Mouse (Mus musculus) embryo, embryonic 10.5 days (tissue): ENCODE measurements around the gene Chst1.

Experiments used
- DNase-seq: peaks from one replicate; pipeline ENCODE4 v3.0.0-alpha.2; 2015; ENCODE audit warnings: low spot score

Gene Chst1

DNA sequence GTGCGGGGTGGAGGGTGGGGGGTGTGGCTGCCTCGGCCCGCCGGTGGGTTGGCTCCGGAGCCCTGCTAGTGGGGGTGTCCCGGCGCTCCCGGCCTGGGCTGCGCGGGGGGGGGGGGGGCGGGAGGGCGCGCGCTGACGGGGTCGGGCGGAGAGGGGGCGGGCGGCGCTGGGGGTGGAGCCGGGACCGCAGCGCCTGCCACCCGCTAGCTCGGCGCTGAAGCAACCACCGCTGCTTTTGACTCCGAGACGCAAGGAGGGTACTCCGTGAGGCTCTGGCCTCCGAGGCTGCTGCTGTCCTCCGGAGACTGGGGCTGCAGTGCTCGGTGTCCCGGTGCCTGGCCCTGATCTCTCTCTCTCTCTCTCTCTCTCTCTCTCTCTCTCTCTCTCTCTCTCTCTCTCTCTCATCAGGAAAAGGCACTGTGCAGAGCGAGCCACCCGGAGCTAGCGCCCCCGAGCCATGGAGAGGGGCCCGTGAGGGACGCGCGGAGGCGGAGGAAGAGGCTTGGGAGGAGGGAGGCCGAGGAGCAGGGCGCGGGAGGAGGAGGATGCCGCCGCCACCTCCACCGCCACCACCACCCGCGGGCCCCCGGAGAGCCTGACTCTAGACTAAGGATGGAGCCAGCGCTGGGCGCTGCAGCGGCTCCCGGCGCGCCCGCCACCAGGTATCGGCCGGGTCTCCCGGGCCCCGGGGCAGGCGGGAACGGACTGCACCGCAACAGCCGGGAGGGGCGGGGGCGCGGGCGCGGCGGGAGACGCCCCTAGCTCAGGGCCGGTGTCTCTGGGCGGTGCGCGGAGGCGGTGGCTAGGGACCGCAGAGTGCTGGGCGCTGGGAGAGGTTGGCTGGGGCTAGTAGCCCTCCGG, at the start of gene Chst1:
Gene Chst1 (plus strand): TSS at position 221 of the 861 bp plus-strand sequence.
- DNase-seq = peak; percentile 64

DNA sequence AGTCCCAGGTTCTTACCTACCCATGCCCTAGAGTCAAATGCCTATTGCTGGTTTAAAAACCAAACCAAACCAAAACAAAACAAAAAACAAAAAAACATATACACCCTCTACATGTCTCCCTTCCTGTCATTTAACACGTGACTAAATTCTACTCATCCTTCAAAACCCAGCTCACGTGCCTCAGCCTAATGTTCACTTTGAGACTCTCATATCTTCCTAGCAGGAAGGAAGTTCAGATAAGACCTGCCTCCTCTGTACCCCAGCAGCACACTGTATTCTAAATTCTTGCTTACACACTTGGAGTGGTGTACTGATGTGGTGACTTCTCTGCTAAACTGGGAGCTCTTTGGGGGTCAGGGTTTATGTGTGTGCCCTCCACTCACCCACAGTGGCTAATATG, 49.5 kb upstream of the Chst1 start:
- no peak for DNase-seq

DNA sequence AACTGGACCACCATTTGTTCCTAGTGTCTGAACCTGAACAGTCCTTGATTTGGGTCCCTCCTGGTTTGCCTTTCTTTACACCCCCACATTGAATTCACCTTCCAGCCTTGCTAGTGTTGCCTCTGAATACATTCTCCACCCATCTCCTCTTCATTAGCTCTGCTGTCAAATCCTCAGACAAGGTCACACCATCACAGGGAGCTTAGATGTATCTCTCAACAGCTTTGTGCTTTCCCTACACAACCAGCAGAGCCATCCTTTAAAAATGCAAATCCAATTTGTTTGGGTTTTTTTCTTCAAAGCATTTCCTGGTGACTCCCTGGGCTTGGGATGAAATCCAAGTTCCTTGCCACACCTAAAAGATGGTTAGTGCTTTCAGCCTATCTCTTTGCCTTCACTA, 45.0 kb upstream of the Chst1 start:
- DNase-seq = no peak

DNA sequence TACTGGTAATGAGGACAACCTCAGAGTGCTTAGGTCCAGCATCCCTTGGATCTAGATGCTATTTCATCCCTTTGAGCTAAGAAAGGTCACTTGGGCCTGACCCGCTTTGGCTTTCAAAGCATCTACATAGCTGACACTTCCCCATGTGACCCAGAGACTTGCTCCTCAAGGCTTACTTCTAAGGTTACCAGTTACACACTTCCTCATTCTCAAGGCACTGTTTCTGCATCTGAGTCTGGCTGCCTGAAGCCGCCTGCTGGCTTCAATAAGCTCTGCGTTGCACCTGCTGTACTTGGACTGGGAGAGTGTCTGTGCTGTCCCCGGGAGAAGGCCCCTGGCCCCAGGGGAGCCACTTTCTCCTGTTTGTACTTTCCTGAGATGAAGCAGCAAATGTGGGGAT, 36.6 kb upstream of the Chst1 start:
- no peak for DNase-seq

DNA sequence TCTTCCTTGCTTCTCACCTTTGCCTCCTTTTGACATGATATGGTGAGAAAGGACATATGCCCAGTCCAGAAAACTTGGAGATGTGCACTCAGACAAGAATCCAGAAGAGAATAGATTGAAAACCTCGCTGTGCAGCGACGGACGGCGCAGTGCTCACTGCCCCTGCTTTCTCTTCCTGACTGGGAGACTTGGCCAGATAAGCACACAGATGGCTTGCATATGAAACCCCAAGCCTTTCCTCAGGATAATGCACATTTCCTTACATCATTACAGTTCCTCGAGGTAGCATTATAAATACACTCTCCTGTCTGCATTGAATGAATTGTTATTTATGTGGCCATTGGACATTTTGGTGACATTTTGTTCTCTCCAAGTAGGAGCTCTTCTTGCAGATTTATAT, 28.9 kb upstream of the Chst1 start:
- no peak for DNase-seq

DNA sequence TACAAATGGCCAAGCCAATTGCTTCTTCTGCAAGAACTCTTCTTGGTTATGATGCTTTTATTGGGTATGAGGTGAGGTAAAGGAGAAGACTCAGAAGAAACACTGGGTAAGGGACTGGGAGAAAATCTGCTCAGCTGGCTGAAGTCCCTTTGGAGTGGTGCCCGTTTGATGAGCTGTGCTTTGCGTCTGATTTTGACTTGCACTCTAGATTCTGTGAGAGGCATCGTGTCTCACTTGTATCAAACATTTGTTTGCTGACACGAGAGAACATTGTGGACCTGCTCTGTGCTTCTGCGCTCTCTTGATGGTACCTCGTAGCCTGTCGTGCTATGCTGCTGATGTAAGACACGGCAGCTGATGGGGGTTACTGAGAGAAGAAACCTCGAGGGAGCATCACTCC, 21.7 kb upstream of the Chst1 start:
- DNase-seq = no peak

DNA sequence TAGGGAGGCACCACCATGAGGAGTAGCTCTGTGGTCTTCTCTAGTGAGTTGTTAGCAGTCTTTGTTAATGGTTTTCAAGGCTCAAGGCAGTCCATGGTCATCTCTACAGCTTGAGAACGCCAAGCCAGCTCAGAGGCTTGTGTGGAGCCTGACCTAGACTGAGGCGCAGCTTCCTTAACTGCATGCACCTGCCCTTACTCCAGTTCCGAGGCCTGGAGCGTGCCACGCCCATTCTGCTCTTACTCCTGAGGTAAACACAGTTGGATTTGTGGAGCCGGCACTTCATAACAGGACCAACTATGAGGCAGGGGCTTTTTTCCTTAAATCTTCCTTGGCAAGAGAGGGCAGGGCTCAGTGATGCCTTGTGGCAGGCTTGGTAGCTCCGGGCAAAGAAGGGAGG, 18.2 kb upstream of the Chst1 start:
- DNase-seq = no peak

DNA sequence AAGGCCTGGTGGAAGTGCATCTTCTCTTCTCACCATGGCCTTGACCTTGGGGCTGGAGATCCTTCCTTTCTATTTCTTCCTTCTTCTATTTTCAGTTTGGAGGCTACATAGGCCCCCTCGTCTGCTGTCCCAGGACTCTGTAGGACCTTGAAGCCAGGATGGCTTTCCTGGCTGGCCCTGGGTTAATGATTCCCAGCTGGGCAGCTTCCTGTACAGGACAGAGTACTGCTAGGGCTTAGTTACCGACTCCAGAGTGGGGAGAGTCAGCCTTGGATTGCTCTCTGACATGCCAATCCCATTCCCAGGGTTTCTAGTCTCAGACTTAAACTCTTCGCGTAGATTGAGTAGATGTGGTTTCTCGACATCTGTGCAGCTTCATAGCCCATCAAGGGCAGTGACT, 16.9 kb upstream of the Chst1 start:
- DNase-seq = peak; percentile 48

DNA sequence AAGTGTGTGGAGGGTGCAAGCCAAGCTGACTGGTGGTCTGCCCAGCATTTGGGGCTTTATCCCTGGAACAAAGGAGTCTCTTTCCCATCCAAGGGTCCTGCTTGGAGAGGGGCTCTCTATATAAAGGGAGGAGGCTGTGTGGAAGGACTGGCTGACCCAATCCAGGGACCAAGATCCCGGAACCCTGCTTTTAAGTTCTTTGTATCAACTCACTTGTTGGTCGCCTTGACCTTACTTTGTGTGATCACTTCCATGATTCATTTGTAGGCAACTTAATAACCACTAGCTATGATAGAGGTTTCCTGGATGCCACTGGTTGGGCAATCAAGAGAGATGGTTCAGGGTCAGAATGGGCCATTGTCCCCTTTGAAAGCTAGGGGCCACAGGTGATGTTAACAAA, 11.7 kb upstream of the Chst1 start:
- no peak for DNase-seq

DNA sequence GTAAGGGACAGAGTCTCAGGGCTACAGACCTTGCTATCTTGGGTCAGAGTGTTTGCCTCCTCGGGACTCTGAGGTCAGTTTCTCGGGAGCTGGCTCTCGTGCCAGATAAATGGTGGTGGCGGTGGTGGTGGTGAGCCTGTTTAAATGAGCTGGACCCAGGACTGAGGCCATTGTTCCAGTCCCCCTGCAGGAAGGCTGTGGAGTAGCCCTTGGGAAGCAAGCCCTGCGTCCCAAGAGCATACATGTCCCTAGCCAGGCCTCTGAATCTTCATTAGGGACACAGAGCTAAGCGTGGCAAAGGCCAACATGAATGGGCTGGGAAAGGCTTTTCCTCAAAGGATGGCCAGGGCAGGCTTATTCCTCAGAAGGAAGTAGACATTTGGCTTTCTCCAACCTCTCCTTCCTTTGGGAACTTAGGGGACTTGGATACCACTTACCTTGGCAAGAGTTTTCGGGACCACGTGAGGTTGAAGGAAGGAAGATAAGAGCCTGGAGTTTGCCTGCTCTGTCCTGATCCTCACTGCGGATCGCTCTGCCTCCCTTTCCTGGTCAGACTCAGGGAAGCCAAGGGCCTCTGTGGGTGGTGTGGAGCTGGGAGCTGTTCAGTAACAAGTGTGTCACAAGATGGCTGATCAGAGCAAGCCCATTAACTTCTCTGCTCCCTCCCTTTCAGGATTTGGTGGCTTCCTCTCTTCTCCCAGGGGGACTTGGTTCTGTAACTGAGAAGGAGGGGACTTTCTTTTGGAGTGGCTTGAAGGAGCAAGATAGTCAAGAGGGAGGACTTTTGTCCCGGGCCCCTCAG, 4.4 kb upstream of the Chst1 start:
- no peak for DNase-seq

DNA sequence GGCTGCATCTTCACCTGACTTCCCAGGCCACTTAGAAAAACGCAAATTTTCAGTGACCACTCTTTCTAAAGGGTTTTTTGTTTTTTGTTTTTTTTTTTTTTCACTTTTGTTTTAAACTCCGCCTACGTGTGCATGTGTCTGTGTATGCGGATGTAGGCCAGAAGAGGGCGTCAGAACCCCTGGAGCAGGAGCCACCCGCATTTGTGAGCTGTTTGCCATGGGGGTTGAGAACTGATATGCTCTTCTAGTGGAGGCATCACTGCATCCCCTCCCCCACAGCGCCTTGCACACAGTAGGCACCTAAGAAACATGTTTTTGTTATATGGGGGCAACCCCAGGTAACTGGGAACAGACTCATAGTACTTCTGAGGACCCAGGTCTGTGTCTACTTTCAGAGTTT, 2.2 kb upstream of the Chst1 start:
- peak; percentile 65 for DNase-seq

DNA sequence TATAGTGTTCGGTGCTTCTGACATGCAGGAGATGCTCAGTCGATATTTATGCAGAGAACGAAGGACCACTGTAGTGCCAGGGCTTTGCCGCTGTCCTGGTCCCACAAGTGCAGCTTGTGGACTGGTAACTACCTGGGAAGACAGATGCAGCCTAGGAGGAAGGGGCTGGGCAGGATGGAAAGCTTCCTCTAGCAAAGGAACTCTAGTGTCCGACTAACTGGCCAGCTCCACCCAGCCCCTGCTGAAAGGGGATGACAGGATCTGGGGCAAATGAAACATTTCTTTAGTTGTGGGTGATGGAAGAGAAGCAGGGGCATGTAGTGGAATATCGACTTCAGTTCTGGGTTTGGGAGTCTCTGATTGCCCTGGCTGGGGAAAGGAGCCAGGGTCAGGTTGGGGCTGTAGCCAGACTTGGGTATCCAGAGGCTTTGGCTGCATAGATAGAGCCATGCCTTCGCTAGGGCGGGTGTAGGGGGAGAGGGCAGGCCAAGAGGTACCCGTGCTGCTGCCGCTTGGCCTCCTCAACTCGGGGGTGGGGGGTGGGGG, 493 bp upstream of the Chst1 start:
- DNase-seq = peak; percentile 49

DNA sequence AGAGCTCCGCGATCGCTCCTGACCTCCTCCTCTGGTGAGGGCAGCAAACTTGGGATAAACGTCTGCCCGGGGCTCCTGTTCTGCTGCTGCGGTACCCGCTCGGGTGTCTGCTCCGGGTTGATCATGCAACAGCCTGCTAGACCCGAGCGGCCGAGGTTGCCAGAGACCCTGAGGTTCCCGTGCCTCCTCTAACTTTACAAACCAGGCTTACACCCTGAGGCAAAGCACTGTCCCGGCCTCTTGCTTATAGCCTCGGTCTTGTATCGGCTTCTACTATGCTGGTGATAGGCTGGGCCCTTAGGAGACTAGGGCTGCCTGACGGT, 802 bp downstream of the Chst1 start:
- DNase-seq = peak; percentile 48

DNA sequence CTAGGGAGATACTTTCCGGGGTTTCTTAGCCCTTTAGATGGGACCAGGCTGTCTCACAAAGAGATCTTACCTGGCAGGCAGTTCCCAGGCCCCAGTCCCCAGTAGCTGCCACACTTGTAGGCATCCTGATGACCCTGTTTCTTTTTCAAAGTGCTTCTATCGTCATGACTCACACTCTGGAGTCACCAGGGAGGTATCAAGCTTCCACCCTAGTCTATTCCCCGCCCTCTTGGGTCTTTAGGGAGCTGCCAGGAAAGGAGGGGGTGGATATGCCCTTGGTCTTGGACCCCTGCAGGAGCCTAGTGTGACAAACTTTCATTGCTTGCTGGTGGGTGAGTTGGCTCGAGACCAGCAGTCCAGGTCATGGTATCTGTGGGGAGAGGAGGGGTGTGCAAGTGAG, 1.7 kb downstream of the Chst1 start:
- no peak for DNase-seq

DNA sequence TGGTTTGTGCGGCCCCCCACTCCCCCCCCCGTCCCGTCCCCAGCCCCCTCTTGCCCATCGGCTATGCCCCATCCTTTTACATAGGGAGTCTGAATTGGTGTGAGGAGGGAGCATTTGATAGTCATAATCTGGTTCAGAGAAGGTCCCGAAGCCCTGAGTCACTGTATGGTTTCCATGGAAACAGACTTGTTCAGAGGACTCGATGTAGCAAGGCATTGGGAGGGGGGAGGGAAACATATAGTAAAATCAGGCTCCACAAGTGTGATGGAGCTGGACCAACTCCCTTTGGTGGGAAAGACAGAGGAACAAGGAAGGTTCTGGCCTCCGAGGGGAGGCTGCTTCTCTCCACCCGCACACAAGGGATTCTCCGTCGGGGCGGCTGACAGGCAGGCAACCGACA, 2.6 kb downstream of the Chst1 start:
- peak; percentile 57 for DNase-seq

DNA sequence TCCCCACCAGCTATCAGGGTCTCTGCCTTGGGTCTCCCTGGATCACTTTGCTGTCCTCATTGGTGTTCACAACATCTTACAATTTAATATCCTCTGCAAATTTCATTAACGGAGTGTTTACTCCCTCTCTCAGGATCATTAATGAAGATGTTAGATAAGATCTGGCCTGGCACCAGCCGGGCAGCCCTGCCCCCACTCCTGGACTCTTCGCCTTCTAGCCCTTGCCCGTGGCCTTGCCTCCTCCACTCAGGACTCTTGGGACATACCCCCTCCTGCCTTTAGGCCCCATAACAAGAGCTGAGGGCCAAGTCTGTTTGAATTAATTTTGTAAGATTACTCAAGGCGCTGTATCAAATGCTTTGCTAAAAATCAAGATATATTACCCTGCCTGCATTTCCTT, 4.1 kb downstream of the Chst1 start:
- no peak for DNase-seq

DNA sequence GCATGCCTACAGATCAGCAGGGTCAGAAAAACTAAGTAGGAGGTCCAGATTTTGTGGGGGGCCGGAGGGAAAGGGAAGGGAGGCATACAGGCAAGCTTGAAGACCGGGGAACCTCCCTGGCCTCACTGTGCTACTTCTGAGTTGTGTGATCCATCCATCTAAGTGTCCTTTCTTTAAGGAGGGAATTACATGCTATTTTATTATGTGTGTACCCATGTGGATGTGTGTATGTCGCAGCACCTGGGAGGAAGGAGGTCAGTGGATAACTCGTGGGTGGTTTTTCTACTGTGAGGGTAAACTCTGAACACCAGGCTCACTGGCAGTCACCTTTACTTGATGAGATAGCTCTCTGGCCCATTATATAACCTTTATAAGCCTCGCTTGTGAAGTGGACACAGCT, 5.1 kb downstream of the Chst1 start:
- no peak for DNase-seq

DNA sequence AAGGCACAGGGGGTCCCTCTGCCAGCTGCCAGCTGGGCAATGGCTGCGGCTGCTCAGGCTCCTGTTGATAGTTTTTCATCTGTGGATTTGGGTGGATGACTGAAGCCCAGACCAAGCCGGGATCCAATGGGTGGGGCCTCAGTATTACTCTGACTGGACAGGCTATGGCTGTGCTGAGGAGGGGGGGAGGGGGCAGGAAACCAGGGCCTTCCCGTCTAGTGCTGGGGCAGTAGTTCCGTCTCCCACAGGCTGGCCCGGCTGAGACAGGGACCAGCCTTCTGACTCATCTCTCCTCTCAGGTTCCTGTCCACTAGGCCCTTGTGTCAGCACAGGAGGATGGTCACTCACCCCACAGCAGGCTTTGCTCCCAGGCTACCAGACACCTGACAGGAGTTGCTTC, 6.5 kb downstream of the Chst1 start:
- DNase-seq = no peak

DNA sequence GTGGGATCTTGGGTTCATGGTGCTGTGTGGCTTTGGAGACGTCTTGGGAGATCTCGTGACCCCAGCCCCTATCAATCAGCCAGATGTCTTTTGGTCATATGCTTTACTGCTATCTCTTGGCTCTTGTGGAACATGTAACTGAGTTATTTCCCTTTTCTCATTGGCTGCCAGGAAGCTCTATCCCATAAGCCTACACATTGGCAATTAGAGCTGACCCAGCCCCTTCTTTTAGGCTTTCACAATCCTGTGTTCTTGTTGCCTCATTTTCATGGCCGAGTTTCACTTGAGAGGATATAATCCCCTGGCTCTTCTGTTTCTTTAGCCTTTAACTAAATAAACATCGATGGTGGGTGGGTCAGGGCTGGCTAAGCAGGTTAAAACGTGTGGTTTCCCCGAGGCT, 7.6 kb downstream of the Chst1 start:
- DNase-seq = no peak

DNA sequence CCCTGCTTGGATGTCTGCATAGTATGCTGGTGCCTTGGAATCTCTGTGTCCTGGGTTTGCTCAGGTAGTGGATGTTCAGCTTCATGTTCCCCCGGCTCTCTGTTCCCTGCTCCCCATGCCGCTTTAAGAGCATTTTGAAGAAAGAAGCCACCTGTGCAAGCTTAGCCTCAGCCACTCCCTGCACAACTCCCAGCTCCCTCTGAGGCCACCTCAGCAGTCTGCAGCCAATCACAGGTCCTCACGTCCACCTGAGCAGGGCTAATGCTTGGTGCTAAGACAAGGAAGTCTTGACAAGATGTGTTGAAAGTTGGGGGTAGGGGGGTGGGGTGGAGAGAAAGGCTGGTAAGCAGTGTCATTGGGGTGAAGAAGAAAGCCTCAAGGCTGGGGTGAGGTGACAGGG, 8.1 kb downstream of the Chst1 start:
- DNase-seq = no peak

DNA sequence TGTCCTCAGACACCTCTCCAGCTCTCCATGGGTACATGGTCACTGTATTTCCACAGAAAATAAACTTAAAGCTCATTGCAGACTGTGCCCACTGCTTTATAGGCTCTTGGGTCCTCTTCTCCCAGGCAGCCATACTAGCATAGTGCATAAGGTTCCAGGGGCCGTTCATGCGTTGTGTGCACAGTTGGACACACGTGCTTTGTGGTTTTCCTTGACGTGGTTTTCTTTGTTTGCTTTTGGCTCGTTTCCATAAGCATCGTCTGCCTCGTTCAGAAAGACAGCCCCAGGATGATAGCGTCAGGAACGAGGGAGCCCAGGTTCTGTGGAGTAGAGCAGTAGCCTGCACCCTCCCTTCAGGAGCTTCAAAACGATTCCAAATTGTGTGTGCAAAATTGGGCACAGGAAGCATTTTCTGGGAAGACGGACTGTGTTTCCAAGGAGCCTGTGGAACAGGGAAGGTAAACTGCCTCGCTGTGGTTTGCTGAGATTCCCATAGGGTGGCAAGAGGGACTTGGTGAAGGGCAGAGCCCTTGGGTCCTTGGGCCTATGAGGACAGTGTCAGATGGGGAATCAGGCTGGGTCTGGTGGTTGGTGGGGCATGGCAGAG, 8.6 kb downstream of the Chst1 start:
- DNase-seq = no peak

DNA sequence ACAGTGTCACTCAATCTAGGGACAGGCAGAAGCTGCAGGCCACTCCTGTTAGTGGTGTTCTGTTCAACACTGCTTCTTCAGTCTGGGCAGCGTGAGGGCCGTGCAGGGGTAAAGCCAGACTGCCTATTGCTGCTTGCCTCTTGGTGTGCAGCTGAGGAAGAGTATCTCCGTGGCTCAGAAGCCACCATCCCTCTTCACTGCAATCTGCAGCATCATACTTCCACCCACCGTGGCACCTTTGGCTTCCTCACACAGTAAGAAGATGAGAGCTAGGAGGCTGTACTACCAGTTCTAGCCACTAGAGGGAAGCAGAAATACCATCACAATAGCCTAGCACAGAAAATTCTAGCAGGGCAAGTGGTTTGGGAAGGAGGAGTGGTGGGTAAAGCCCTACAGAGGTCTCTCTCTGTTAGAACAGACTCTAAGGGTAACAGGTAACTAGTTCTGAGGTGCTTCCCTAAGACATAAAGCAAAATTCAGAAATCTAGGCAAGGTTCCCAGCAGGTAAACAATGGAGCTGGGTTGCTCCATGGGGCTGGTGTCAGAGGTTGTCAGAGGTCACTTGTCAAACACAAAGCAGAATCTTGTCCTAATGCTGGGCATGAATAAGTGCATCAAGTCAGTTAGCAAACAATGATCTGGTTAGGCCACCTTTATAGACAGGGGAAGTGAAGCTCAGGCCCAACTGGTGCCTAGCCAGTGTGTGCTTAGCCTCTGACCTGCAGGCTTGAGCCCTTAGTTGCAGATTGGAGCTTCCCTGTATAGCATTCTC, 9.5 kb downstream of the Chst1 start:
- peak; percentile 91 for DNase-seq
